Mouse (Mus musculus) brain, embryonic 14.5 days (tissue): ENCODE data around the gene Kcnip2.

ENCODE experiments used
- CTCF ChIP-seq: fragments of 200-500 bp; IDR thresholded peaks from 2 replicates; pipeline ENCODE4 v1.5.1; 2012; ENCODE audit warnings: inconsistent platforms, mild to moderate bottlenecking, moderate library complexity, borderline replicate concordance; ENCODE audit not compliant: insufficient read depth, insufficient read length; ENCODE audit errors: extremely low read depth
- POLR2A ChIP-seq: fragments of 200-500 bp; IDR thresholded peaks from 2 replicates; pipeline ENCODE4 v1.6.1; 2012; ENCODE audit warnings: mild to moderate bottlenecking, inconsistent platforms, borderline replicate concordance; ENCODE audit not compliant: poor library complexity, insufficient read depth, insufficient read length, severe bottlenecking; ENCODE audit errors: extremely low read depth

DNA sequence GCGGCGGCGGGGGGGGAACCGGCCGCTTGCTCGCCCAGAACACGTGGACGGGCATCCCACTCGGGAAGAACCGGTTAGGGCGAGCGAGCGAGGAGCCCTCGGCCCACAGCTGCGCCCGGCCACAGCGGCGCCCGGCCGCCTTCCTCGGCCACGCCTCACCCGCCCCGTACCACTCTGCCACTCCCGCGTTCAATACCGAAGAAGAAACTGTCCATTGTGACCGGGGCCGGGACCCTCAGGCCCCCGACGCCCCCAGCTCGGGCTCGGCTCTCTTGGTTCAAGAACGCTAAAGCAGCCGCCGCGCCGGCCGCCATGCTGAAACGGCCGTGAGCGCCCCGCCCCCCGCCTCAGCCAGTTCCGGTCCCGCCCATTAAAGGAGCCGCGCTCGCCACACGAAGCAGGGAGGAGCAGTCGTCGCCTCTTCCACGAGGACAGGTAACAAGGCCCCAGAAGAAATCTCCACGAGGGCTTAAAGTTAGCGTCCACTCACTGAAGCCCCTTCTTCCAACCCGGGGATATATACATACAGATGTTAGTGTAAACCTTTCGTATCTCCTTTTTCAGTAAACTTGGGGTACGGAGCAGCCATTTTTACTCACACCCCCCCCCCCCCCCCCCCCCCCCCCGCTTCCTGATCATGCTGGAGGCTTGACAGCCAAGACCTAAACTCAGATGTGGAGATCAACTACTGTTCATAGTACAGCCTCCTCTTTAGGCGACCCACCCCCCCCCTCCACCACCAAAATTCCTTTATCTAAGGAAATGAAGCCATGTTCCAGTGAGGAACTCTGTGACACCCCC, 66.4 kb downstream of the Kcnip2 start, which contains the start of gene Npm3:
- TF ChIP-seq POLR2A (no peak; the same call in 1 of the 2 replicates), CTCF (no peak)
